Mouse (Mus musculus) heart, embryonic 11.5 days (tissue): ENCODE measurements at regions not wholly inside any gene's neighbourhood (a gene's known extent, or its start where the extent isn't known, plus 50 kb on each side); places are given as distances from the start of the nearest gene placed in this dataset.

Source experiments
- ATAC-seq: fragments of 200-750 bp; cut with Nextera tagmentation; replicated peaks from 2 replicates; pipeline ENCODE4 v1.8.0; 2017; ENCODE audit warnings: moderate library complexity; ENCODE audit not compliant: insufficient number of reproducible peaks, low FRiP score, low TSS enrichment
- H3K27ac ChIP-seq: fragments of 300-500 bp; sonication (generic); 2 replicates; pipeline ENCODE4 v1.5.1; 2014; ENCODE audit warnings: mild to moderate bottlenecking, low read depth, low read length
- H3K27me3 ChIP-seq: fragments of 300-500 bp; sonication (generic); 2 replicates; pipeline ENCODE4 v1.6.1; 2014; ENCODE audit warnings: mild to moderate bottlenecking, low read length, mixed read lengths; ENCODE audit not compliant: control insufficient read depth, insufficient read depth
- H3K36me3 ChIP-seq: fragments of 300-500 bp; sonication (generic); 2 replicates; pipeline ENCODE4 v1.6.1; 2014; ENCODE audit warnings: mild to moderate bottlenecking, low read length, moderate library complexity, mixed read lengths; ENCODE audit not compliant: control insufficient read depth, insufficient read depth
- H3K4me1 ChIP-seq: fragments of 300-500 bp; sonication (generic); 2 replicates; pipeline ENCODE4 v1.6.1; 2014; ENCODE audit warnings: low read length; ENCODE audit not compliant: control insufficient read depth, insufficient read depth
- H3K4me2 ChIP-seq: fragments of 300-500 bp; sonication (generic); 2 replicates; pipeline ENCODE4 v1.6.1; 2014; ENCODE audit warnings: mild to moderate bottlenecking, moderate library complexity
- H3K4me3 ChIP-seq: fragments of 300-500 bp; sonication (generic); 2 replicates; pipeline ENCODE4 v1.5.1; 2014; ENCODE audit warnings: low read depth, low read length
- H3K9ac ChIP-seq: fragments of 300-500 bp; sonication (generic); 2 replicates; pipeline ENCODE4 v1.6.1; 2014; ENCODE audit warnings: mild to moderate bottlenecking, low read depth, low read length, moderate library complexity
- H3K9me3 ChIP-seq: fragments of 300-500 bp; sonication (generic); replicated peaks from 2 replicates; pipeline ENCODE4 v1.6.1; 2016; ENCODE audit warnings: low read length; ENCODE audit not compliant: control insufficient read depth
- WGBS: fragments of 180-500 bp; shearing (Covaris S2); extraction: QIAGEN DNeasy Blood & Tissue Kit; methylation state at CpG from one replicate; pipeline ENCODE4 v1.1.7; 2014; ENCODE audit not compliant: insufficient replicate concordance; 5-methylcytosine and 5-hydroxymethylcytosine counted together

- no peak overlapping the region for H3K9ac ChIP-seq
- WGBS, result 75% methylated on average over 5 of the region's 5 CpGs
- no peaks in the 10 kb centered on the region for H3K36me3 ChIP-seq
- no peaks in the 10 kb centered on the region; the same call in 1 of the 2 replicates for H3K27me3 ChIP-seq
- no peak overlapping the region for H3K27ac ChIP-seq
- H3K9me3 ChIP-seq, result no peaks in the 10 kb centered on the region
- H3K4me2 ChIP-seq, result no peak overlapping the region
- no peak overlapping the region for H3K4me3 ChIP-seq
- no peaks in the 10 kb centered on the region for H3K4me1 ChIP-seq
- no peak for ATAC-seq
These were observed 89.9 kb upstream of the Plxnc1 start for GRCm38 (mm10) chr10:95034566-95034965.

GRCm38 (mm10) chr10:95032760-95033716 is 88.4 kb upstream of the Plxnc1 start:
- Histone ChIP-seq H3K4me1 (no peaks in the 10 kb centered on the region), H3K9me3 (no peaks in the 10 kb centered on the region), H3K27me3 (no peaks in the 10 kb centered on the region), H3K4me3 (no peak overlapping the region), H3K4me2 (no peak overlapping the region), H3K36me3 (no peaks in the 10 kb centered on the region), H3K27ac (no peak overlapping the region), H3K9ac (no peak overlapping the region)
- no peak for ATAC-seq
- 73% methylated on average over 14 of the region's 14 CpGs for WGBS

GRCm38 (mm10) chr10:95031371-95031770 is 86.7 kb upstream of the Plxnc1 start:
- no peak overlapping the region for H3K4me2 ChIP-seq
- no peaks in the 10 kb centered on the region for H3K9me3 ChIP-seq
- H3K27me3 ChIP-seq, result no peaks in the 10 kb centered on the region
- H3K27ac ChIP-seq, result no peak overlapping the region
- H3K4me1 ChIP-seq, result no peaks in the 10 kb centered on the region
- no peak for ATAC-seq
- H3K36me3 ChIP-seq, result no peaks in the 10 kb centered on the region
- H3K4me3 ChIP-seq, result no peak overlapping the region
- H3K9ac ChIP-seq, result no peak overlapping the region
- WGBS, result 89% methylated on average over 2 of the region's 2 CpGs

GRCm38 (mm10) chr10:95030801-95031200 is 86.2 kb upstream of the Plxnc1 start:
- 71% methylated on average over 5 of the region's 5 CpGs for WGBS
- H3K9ac ChIP-seq, result no peak overlapping the region
- no peak for ATAC-seq

GRCm38 (mm10) chr10:95029554-95029953 is 84.9 kb upstream of the Plxnc1 start:
- H3K4me3 ChIP-seq, result no peak overlapping the region
- H3K9me3 ChIP-seq, result no peaks in the 10 kb centered on the region
- 0 out of 2 replicates have a peak, but pooled peaks cover under 1% of the 10 kb centered on the region for H3K4me1 ChIP-seq
- WGBS, result 75% methylated on average over 3 of the region's 3 CpGs
- H3K36me3 ChIP-seq, result no peaks in the 10 kb centered on the region
- H3K27ac ChIP-seq, result no peak overlapping the region
- H3K27me3 ChIP-seq, result no peaks in the 10 kb centered on the region
- H3K9ac ChIP-seq, result no peak overlapping the region
- ATAC-seq, result no peak
- no peak overlapping the region for H3K4me2 ChIP-seq

More at GRCm38 (mm10) chr10:95030801-95031200, 86.2 kb upstream of the Plxnc1 start:
- Histone ChIP-seq H3K27me3 (no peaks in the 10 kb centered on the region), H3K4me3 (no peak overlapping the region), H3K4me1 (no peaks in the 10 kb centered on the region), H3K9me3 (no peaks in the 10 kb centered on the region), H3K36me3 (no peaks in the 10 kb centered on the region), H3K27ac (no peak overlapping the region), H3K4me2 (no peak overlapping the region)

- H3K27ac ChIP-seq, result no peak overlapping the region
- no peak for ATAC-seq
- H3K27me3 ChIP-seq, result no peaks in the 10 kb centered on the region
- H3K4me3 ChIP-seq, result no peak overlapping the region
- 89% methylated on average over 12 of the region's 12 CpGs for WGBS
- H3K9me3 ChIP-seq, result no peaks in the 10 kb centered on the region
- no peak overlapping the region for H3K4me2 ChIP-seq
- H3K36me3 ChIP-seq, result no peaks in the 10 kb centered on the region
- 0 out of 2 replicates have a peak, but pooled peaks cover 2% of the 10 kb centered on the region for H3K4me1 ChIP-seq
- no peak overlapping the region for H3K9ac ChIP-seq
These were observed 81.1 kb upstream of the Plxnc1 start for GRCm38 (mm10) chr10:95025569-95026327.

GRCm38 (mm10) chr10:95021209-95021608 is 76.6 kb upstream of the Plxnc1 start:
- H3K27me3 ChIP-seq, result no peaks in the 10 kb centered on the region
- H3K36me3 ChIP-seq, result no peaks in the 10 kb centered on the region
- no peak overlapping the region for H3K9ac ChIP-seq
- 0 out of 2 replicates have a peak, but pooled peaks cover 2% of the 10 kb centered on the region for H3K4me1 ChIP-seq
- no peak overlapping the region for H3K27ac ChIP-seq
- no peak overlapping the region for H3K4me2 ChIP-seq
- no peak overlapping the region for H3K4me3 ChIP-seq
- no peaks in the 10 kb centered on the region for H3K9me3 ChIP-seq
- 64% methylated on average over 1 of the region's 1 CpGs for WGBS
- ATAC-seq, result no peak

GRCm38 (mm10) chr10:95016896-95017295 is 72.3 kb upstream of the Plxnc1 start:
- Histone ChIP-seq H3K9me3 (no peaks in the 10 kb centered on the region), H3K27ac (no peak overlapping the region), H3K4me3 (no peak overlapping the region), H3K4me1 (0 out of 2 replicates have a peak, but pooled peaks cover 3% of the 10 kb centered on the region), H3K4me2 (no peak overlapping the region), H3K27me3 (no peaks in the 10 kb centered on the region), H3K36me3 (no peaks in the 10 kb centered on the region), H3K9ac (no peak overlapping the region)
- 82% methylated on average over 7 of the region's 7 CpGs for WGBS
- ATAC-seq, result no peak
